Mouse (Mus musculus): ENCODE measurements around the gene Bckdk. TPM values are rescaled to one million over a fixed set of nuclear protein-coding genes. Genes with fewer than 3 reads are reported as not detected.

Bckdk gene
- polyA plus RNA-seq, 1 experiment from 2014 or later: 96.5 TPM

DNA sequence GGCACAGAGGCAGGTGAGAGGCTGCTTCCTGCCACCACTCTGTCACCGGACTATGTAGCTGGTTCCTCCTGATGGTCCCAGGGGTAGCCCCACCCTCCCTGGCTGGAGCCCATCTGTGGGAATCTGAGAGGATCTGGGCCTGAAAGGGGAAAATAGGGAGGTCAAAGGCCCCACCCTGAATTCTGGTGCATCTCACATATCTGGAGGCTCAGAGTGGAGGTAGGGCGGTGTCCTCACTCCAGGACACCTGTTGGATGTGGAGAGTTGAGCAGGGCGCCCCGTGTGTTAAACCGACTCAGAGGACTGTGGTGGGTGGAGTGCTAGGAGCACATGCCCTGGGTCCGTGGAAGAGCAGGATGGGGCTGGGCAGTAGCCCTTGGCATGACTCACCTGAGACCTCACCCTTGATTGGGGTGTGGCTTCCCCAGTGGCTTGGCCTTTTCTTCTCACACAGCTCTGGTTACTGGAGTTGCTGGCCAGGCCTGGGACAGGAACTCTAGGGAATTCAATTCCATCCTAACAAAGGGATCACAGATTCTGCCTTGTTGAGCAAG, 42.7 kb downstream of the Bckdk start, which contains the start of gene Prss36:
Prss36 (minus strand) TSS at position 256 of the 554 bp plus-strand sequence.
- H3K27me3 ChIP-seq (ENCODE audit: control insufficient read depth, insufficient read depth, low read length): peaks cover 10% of the 10 kb centered on the region
- WGBS: 69% methylated on average over 6 of the region's 6 CpGs
- H3K9ac ChIP-seq (ENCODE audit: low read depth, low read length): no peak within 1 kb of the TSS
- DNase-seq (ENCODE audit: low spot score) (no peak), ATAC-seq (ENCODE audit: low FRiP score) (no peak)
- H3K4me3 ChIP-seq (ENCODE audit: low read depth, low read length): no peak within 1 kb of the TSS
- no peak within 1 kb of the TSS for H3K4me2 ChIP-seq (replicated peaks; ENCODE audit: low read depth, low read length)
- H3K36me3 ChIP-seq (ENCODE audit: control insufficient read depth, insufficient read depth, low read length): no peaks in the 10 kb centered on the region
- H3K27ac ChIP-seq (ENCODE audit: low read depth, low read length): no peak within 1 kb of the TSS
- no peaks in the 10 kb centered on the region for H3K4me1 ChIP-seq (replicated peaks; ENCODE audit: control insufficient read depth, insufficient read depth, low read length)
- H3K9me3 ChIP-seq (ENCODE audit: control insufficient read depth, low read length): no peaks in the 10 kb centered on the region

DNA sequence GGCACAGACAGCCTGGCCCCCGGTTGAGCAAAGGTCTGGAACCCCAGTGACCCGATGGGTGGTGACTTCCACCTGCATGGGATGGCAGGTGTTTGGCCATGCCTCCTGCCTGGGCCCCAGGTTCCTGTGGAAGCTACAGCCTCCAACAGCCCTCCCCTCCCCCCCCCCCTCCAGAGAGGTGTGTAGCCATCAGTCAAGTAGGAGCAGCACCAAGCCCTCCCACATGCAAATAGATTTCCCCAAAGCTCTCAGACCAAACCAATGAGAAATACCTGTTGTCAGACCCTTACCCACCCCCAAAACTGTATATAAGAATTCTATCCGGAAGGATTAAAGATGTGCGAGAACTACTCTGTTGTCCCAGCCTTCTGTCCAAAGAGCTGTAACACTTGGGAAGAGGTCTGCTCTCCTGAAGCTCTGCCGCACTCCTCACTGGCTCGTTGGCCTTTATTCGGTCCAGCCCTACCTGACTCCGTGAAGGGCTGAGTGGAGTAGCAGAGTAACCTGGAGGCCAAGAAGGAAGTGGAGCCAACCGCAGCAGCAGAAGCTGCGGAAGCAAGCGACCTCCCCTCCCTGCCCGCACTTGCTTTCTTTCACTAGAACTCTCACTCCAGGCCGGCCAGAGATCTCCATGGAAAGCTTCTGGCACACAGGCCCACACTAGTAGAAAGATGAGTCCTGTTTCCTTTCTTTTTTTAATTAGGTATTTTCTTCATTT, 49.1 kb downstream of the Bckdk start:
- no peak overlapping the region for H3K9ac ChIP-seq (ENCODE audit: low read depth, low read length)
- H3K4me3 ChIP-seq (ENCODE audit: low read depth, low read length): no peak overlapping the region
- no peaks in the 10 kb centered on the region for H3K9me3 ChIP-seq (ENCODE audit: control insufficient read depth, low read length)
- no peaks in the 10 kb centered on the region for H3K27me3 ChIP-seq (ENCODE audit: control insufficient read depth, insufficient read depth, low read length)
- 45% methylated on average over 13 of the region's 13 CpGs for WGBS
- no peak overlapping the region for H3K27ac ChIP-seq (ENCODE audit: low read depth, low read length)
- H3K36me3 ChIP-seq (ENCODE audit: control insufficient read depth, insufficient read depth, low read length): no peaks in the 10 kb centered on the region
- ATAC-seq (ENCODE audit: low FRiP score) (no peak), DNase-seq (ENCODE audit: low spot score) (no peak)
- H3K4me1 ChIP-seq (replicated peaks; ENCODE audit: control insufficient read depth, insufficient read depth, low read length): no peaks in the 10 kb centered on the region
- H3K4me2 ChIP-seq (replicated peaks; ENCODE audit: low read depth, low read length): no peak overlapping the region

DNA sequence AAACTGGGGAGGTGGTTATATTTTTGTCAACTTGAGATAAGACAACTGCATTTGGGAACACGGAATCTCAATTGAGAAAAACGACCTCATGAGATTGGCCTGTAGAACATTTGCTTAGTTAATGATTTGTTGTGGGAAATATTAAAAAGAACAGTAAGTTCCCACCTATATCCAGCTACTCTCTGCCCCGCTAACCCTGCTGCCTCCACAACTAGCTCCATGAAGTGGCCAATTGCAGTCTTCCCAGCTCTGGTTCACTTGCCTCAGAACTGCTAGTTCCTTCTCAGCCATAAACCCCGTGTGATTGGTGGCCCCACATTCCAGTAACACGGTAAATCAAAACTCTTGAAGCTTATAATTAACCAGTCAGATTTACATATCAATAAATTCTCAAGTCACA, 55.5 kb downstream of the Bckdk start:
- DNase-seq (ENCODE audit: low spot score) (no peak), ATAC-seq (ENCODE audit: low FRiP score) (no peak)
- Histone ChIP-seq H3K27ac (ENCODE audit: low read depth, low read length) (no peak overlapping the region), H3K27me3 (ENCODE audit: control insufficient read depth, insufficient read depth, low read length) (no peaks in the 10 kb centered on the region), H3K4me2 (replicated peaks; ENCODE audit: low read depth, low read length) (no peak overlapping the region), H3K4me3 (ENCODE audit: low read depth, low read length) (no peak overlapping the region), H3K9me3 (ENCODE audit: control insufficient read depth, low read length) (no peaks in the 10 kb centered on the region), H3K9ac (ENCODE audit: low read depth, low read length) (no peak overlapping the region), H3K36me3 (ENCODE audit: control insufficient read depth, insufficient read depth, low read length) (no peaks in the 10 kb centered on the region), H3K4me1 (replicated peaks; ENCODE audit: control insufficient read depth, insufficient read depth, low read length) (no peaks in the 10 kb centered on the region)
- 71% methylated on average over 5 of the region's 5 CpGs for WGBS

Other genes starting within 250 kb of the Bckdk start
- 58.4 and 61.5 TPM in 2 replicates for gene Bcl7c, start 195.1 kb upstream of the Bckdk start, polyA plus RNA-seq (2014; fragmentation: Nextera tagmentation; extraction: Ambion mirVana)
- gene Ctf1, start 191.3 kb upstream of the Bckdk start, polyA plus RNA-seq (2014; fragmentation: Nextera tagmentation; extraction: Ambion mirVana): 6.8 and 9.2 TPM in 2 replicates
- 0.15 and 0.22 TPM in 2 replicates for gene Ctf2, start 171.9 kb upstream of the Bckdk start, polyA plus RNA-seq (2014; fragmentation: Nextera tagmentation; extraction: Ambion mirVana)
- 6.2 and 10.7 TPM in 2 replicates for gene Fbxl19, start 159.5 kb upstream of the Bckdk start, polyA plus RNA-seq (2014; fragmentation: Nextera tagmentation; extraction: Ambion mirVana)
- gene Orai3, start 134.3 kb upstream of the Bckdk start, polyA plus RNA-seq (2014; fragmentation: Nextera tagmentation; extraction: Ambion mirVana): 6.7 and 8.5 TPM in 2 replicates
- 21.3 and 22.4 TPM in 2 replicates for gene Setd1a, start 127.4 kb upstream of the Bckdk start, polyA plus RNA-seq (2014; fragmentation: Nextera tagmentation; extraction: Ambion mirVana)
- gene Gm49388, start 118.5 kb upstream of the Bckdk start, polyA plus RNA-seq (2014; fragmentation: Nextera tagmentation; extraction: Ambion mirVana): not detected in 2 replicates
- 7.6 and 7.8 TPM in 2 replicates for gene Hsd3b7, start 103.5 kb upstream of the Bckdk start, polyA plus RNA-seq (2014; fragmentation: Nextera tagmentation; extraction: Ambion mirVana)
- 11.6 and 15.0 TPM in 2 replicates for gene Stx4a, start 79.8 kb upstream of the Bckdk start, polyA plus RNA-seq (2014; fragmentation: Nextera tagmentation; extraction: Ambion mirVana)
- gene Stx1b, start 79.5 kb upstream of the Bckdk start, polyA plus RNA-seq (2014; fragmentation: Nextera tagmentation; extraction: Ambion mirVana): 9.1 and 10.1 TPM in 2 replicates
- 16.5 and 21.5 TPM in 2 replicates for gene Zfp646, start 27.9 kb upstream of the Bckdk start, polyA plus RNA-seq (2014; fragmentation: Nextera tagmentation; extraction: Ambion mirVana)
- gene Zfp668, start 27.3 kb upstream of the Bckdk start, polyA plus RNA-seq (2014; fragmentation: Nextera tagmentation; extraction: Ambion mirVana): 23.1 and 23.3 TPM in 2 replicates
- gene Prss53, start 13.1 kb upstream of the Bckdk start, polyA plus RNA-seq (2014; fragmentation: Nextera tagmentation; extraction: Ambion mirVana): 0.59 and 0.60 TPM in 2 replicates
- not detected in 2 replicates for gene Gm21974, start 8.6 kb upstream of the Bckdk start, polyA plus RNA-seq (2014; fragmentation: Nextera tagmentation; extraction: Ambion mirVana)
- 48.0 and 53.9 TPM in 2 replicates for gene Vkorc1, start 8.5 kb upstream of the Bckdk start, polyA plus RNA-seq (2014; fragmentation: Nextera tagmentation; extraction: Ambion mirVana)
- gene Kat8, start 8.4 kb downstream of the Bckdk start, polyA plus RNA-seq (2014; fragmentation: Nextera tagmentation; extraction: Ambion mirVana): 49.7 and 50.1 TPM in 2 replicates
- gene Prss8, start 26.0 kb downstream of the Bckdk start, polyA plus RNA-seq (2014; fragmentation: Nextera tagmentation; extraction: Ambion mirVana): 3.4 and 4.9 TPM in 2 replicates
- 8.5 and 11.0 TPM in 2 replicates for gene Prss36, start 42.6 kb downstream of the Bckdk start, polyA plus RNA-seq (2014; fragmentation: Nextera tagmentation; extraction: Ambion mirVana)
- 58.7 and 65.0 TPM in 2 replicates for gene Fus, start 63.4 kb downstream of the Bckdk start, polyA plus RNA-seq (2014; fragmentation: Nextera tagmentation; extraction: Ambion mirVana)
- 8.4 and 11.0 TPM in 2 replicates for gene Pycard, start 89.8 kb downstream of the Bckdk start, polyA plus RNA-seq (2014; fragmentation: Nextera tagmentation; extraction: Ambion mirVana)
- gene Trim72, start 99.9 kb downstream of the Bckdk start, polyA plus RNA-seq (2014; fragmentation: Nextera tagmentation; extraction: Ambion mirVana): not detected in 2 replicates
- gene Itgam, start 158.6 kb downstream of the Bckdk start, polyA plus RNA-seq (2014; fragmentation: Nextera tagmentation; extraction: Ambion mirVana): 0.42 TPM in 2 replicates
- gene Gm49368, start 158.6 kb downstream of the Bckdk start, polyA plus RNA-seq (2014; fragmentation: Nextera tagmentation; extraction: Ambion mirVana): not detected in 2 replicates
- gene Itgax, start 225.5 kb downstream of the Bckdk start, polyA plus RNA-seq (2014; fragmentation: Nextera tagmentation; extraction: Ambion mirVana): not detected in 2 replicates

Data from hindbrain, embryonic 11.5 days (tissue).